11 mouse cellular contexts compared by ENCODE assay signal in the genomic region with DNA sequence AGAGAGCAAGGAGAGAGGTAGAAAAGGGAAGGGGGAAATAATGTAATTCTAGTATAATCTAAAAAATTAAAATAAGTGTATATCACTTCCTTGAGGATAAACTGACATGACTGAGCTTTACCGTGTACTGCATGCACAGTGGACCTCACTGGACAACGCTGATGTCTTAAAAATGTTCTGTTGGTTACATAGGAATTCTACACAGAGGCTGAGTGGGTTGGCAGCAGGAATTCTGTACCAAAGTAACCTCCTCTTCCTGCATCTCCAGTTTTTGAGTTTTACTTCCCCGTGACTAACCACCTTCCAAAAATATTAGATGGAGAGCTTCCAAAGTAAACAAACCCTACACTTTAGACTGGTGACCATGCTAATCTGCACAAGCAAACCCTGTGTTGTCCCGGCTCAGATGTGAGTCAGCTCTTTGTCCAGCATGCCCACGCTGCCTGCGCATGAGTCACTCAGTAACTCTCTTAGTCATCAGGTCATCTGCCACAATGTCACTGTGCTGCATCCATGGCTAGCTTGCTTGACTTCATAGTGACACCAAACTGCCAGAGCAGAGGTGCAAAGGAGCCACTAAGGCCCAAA.
A peak's percentile ranks its signal among the peaks of the same experiment; 100 is the strongest.
DNase-seq lines count a peak whose midpoint lies in the region; ATAC-seq and TF ChIP-seq lines count a peak whose summit lies in the region.
"Had no signal": no experiment of that assay in that cellular context is flagged by ENCODE, and none has a peak within 500 bp of the region (broad histone marks: within the 10 kb centered on the region; RNA-seq: fewer than 3 reads in every experiment).

No protein-coding gene starts in this region.

- peak; percentile 67 for ATAC-seq in liver, embryonic 16.5 days (ENCODE audit: low read depth)
- ATAC-seq in liver, embryonic 12.5 days = no peak
- peak; percentile 99 for ATAC-seq in Patski
- ATAC-seq: intestine, postnatal 0 days had no signal

- H3K9ac ChIP-seq in liver, embryonic 16.5 days (ENCODE audit: low read depth, low read length) = no peak overlapping the region
- H3K9ac ChIP-seq in liver, embryonic 12.5 days = no peak overlapping the region

- H3K4me2 ChIP-seq in liver, embryonic 16.5 days (ENCODE audit: low read depth, low read length) = no peak overlapping the region
- no peak overlapping the region for H3K4me2 ChIP-seq in liver, embryonic 12.5 days

- H3K4me3 ChIP-seq in liver, embryonic 16.5 days (ENCODE audit: low read depth, low read length) = no peak overlapping the region
- no peak overlapping the region for H3K4me3 ChIP-seq in liver, embryonic 12.5 days
- H3K4me3 ChIP-seq: heart, adult 2 months had no signal

- H3K4me1 ChIP-seq in liver, embryonic 16.5 days (ENCODE audit: control insufficient read depth, low read depth, low read length) = no peaks in the 10 kb centered on the region
- no peaks in the 10 kb centered on the region for H3K4me1 ChIP-seq in liver, embryonic 12.5 days

- CTCF ChIA-PET in Patski (lab: Charles Lee) = interaction anchor here (0.8 to 1.5 kb wide), 5 partner anchors 8 to 286 kb away, joined by 3 to 5 read pairs (median 3); no protein-coding TSS in a partner anchor

- POLR2A ChIA-PET in Patski (lab: Charles Lee) = interaction anchor here (0.5 kb wide), 1 partner anchor 269 kb away, joined by 3 read pairs; no protein-coding TSS in a partner anchor

- H3K27ac ChIP-seq in liver, embryonic 16.5 days (ENCODE audit: low read length) = no peak overlapping the region
- no peak overlapping the region for H3K27ac ChIP-seq in liver, embryonic 12.5 days
- H3K27ac ChIP-seq: heart, adult 2 months had no signal

- in situ Hi-C loops in Patski (cut with MboI; ENCODE audit: low pct_unique_long_range_greater_than_20kb) = loop anchor here (5.0 to 25.0 kb wide), 3 partner anchors 106 to 659 kb away; no protein-coding TSS in a partner anchor

- no peaks in the 10 kb centered on the region for H3K36me3 ChIP-seq in liver, embryonic 16.5 days (ENCODE audit: control insufficient read depth, insufficient read depth)
- no peaks in the 10 kb centered on the region for H3K36me3 ChIP-seq in liver, embryonic 12.5 days

- peak; percentile 96 for DNase-seq in Patski (ENCODE audit: low read depth, low spot score)
- peak; percentile 85 for DNase-seq in brain, adult 2 months (ENCODE audit: low read depth, low spot score)
- DNase-seq in lung, postnatal 36 days = peak; percentile 35
- no peak for DNase-seq in retina, postnatal 1 day
- DNase-seq in cerebellum, postnatal 25 days = no peak
- DNase-seq: cerebellum, postnatal 14 days; heart, adult 2 months; spleen, adult 18-20 months had no signal

- no peaks in the 10 kb centered on the region for H3K9me3 ChIP-seq in liver, embryonic 16.5 days (replicated peaks; ENCODE audit: control insufficient read depth, low read length)
- H3K9me3 ChIP-seq in liver, embryonic 12.5 days (replicated peaks) = no peaks in the 10 kb centered on the region

- H3K27me3 ChIP-seq in liver, embryonic 16.5 days (ENCODE audit: control insufficient read depth, insufficient read depth, low read depth, low read length) = no peaks in the 10 kb centered on the region
- H3K27me3 ChIP-seq in liver, embryonic 12.5 days (replicated peaks) = no peaks in the 10 kb centered on the region
- no peaks in the 10 kb centered on the region for H3K27me3 ChIP-seq in Patski

- no peak for TF ChIP-seq CTCF in Patski (IDR thresholded peaks at IDR 0.05)

- WGBS in liver, embryonic 16.5 days (ENCODE audit: insufficient replicate concordance) = 44% methylated on average over 6 of the region's 6 CpGs
- WGBS in liver, embryonic 12.5 days (ENCODE audit: insufficient replicate concordance) = 57% methylated on average over 6 of the region's 6 CpGs

Comparison
In these comparisons a context has a peak if more than half of its experiments do, and no peak if none do; other contexts are left out.
1. DNase-seq: peak in Patski (single experiment), brain, adult 2 months (single experiment) and lung, postnatal 36 days (single experiment); none in retina, postnatal 1 day (single experiment) and cerebellum, postnatal 25 days (0 of 2).